Mouse (Mus musculus) liver, embryonic 14.5 days (tissue): ENCODE data around the gene Ercc6l. TPM values are rescaled to one million over a fixed set of nuclear protein-coding genes. Genes with fewer than 3 reads are reported as not detected.

Experiments used
- ATAC-seq: fragments of 200-750 bp; cut with Nextera tagmentation; 2 replicates; pipeline ENCODE4 v1.8.0; 2017; ENCODE audit warnings: moderate number of reproducible peaks, mild to moderate bottlenecking, moderate library complexity; ENCODE audit not compliant: insufficient read depth
- DNase-seq, 3 experiments: peaks; one replicate each; pipeline ENCODE4 v3.0.0-alpha.2; 2012 to 2013; ENCODE audit warnings: low read depth in 3 of 3, low spot score in 3 of 3
- H3K27ac ChIP-seq: fragments of 300-500 bp; sonication (generic); 2 replicates; pipeline ENCODE4 v1.5.1; 2014; ENCODE audit warnings: moderate library complexity, mild to moderate bottlenecking, control low read depth, inconsistent platforms
- H3K27me3 ChIP-seq: fragments of 300-500 bp; sonication (generic); 2 replicates; pipeline ENCODE4 v1.6.1; 2014; ENCODE audit warnings: mild to moderate bottlenecking, low read length, moderate library complexity; ENCODE audit not compliant: control insufficient read depth, insufficient read depth
- H3K36me3 ChIP-seq: fragments of 300-500 bp; sonication (generic); replicated peaks from 2 replicates; pipeline ENCODE4 v1.6.1; 2014; ENCODE audit warnings: low read depth; ENCODE audit not compliant: control insufficient read depth, insufficient read depth
- H3K4me1 ChIP-seq, 2 experiments: fragments of 200-500 bp in 1 of 2; fragments of 300-500 bp in 1 of 2; sonication (generic) in 1 of 2; replicated peaks; 2 replicates each; pipeline ENCODE4 v1.6.1; 2012 to 2014; ENCODE audit warnings: antibody characterized with exemption in 1 of 2, inconsistent platforms in 1 of 2, low read length in 1 of 2; ENCODE audit not compliant: control insufficient read depth in 2 of 2, insufficient read depth in 2 of 2
- H3K4me2 ChIP-seq: fragments of 300-500 bp; sonication (generic); 2 replicates; pipeline ENCODE4 v1.6.1; 2014; ENCODE audit warnings: low read depth, mild to moderate bottlenecking, control low read depth, moderate library complexity
- H3K4me3 ChIP-seq, 2 experiments: fragments of 200-500 bp in 1 of 2; fragments of 300-500 bp in 1 of 2; sonication (generic) in 1 of 2; 2 replicates each; pipeline ENCODE4 v1.5.1; 2012 to 2014; ENCODE audit warnings: low read depth in 2 of 2, low read length in 2 of 2, mild to moderate bottlenecking in 2 of 2, control low read depth in 1 of 2, inconsistent platforms in 1 of 2, moderate library complexity in 1 of 2; ENCODE audit not compliant: insufficient read depth in 1 of 2
- H3K9ac ChIP-seq: fragments of 300-500 bp; sonication (generic); replicated peaks from 2 replicates; pipeline ENCODE4 v1.6.1; 2014; ENCODE audit warnings: mild to moderate bottlenecking, control low read depth, moderate library complexity
- H3K9me3 ChIP-seq: fragments of 300-500 bp; sonication (generic); 2 replicates; pipeline ENCODE4 v1.6.1; 2016; ENCODE audit warnings: low read length, mixed read lengths; ENCODE audit not compliant: control insufficient read depth
- CTCF ChIP-seq: IDR thresholded peaks from 2 replicates; pipeline ENCODE4 v1.5.1; 2016; ENCODE audit warnings: antibody characterized with exemption, low read depth, control low read depth
- EP300 ChIP-seq: IDR thresholded peaks from 2 replicates; pipeline ENCODE4 v1.6.1; 2016; ENCODE audit warnings: antibody characterized with exemption, low read depth
- WGBS: fragments of 180-500 bp; shearing (Covaris S2); extraction: QIAGEN DNeasy Blood & Tissue Kit; methylation state at CpG from one replicate; pipeline ENCODE4 v1.1.7; 2014; ENCODE audit not compliant: insufficient replicate concordance; 5-methylcytosine and 5-hydroxymethylcytosine counted together
- polyA plus RNA-seq, 2 experiments: library from polyadenylated mRNA; depleted of rRNA in 1 of 2; stranded (reverse) in 1 of 2; unstranded in 1 of 2; fragments of >200 nt; fragmentation: Nextera tagmentation in 1 of 2; extraction: Ambion mirVana in 1 of 2; gene quantifications; 2 replicates each; pipeline versions ENCODE4 v1.2.1 to v1.2.3; 2012 to 2014

The Ercc6l gene
- polyA plus RNA-seq, 2 experiments, result 5.3 to 11.1 TPM

- no peaks in the 10 kb centered on the region for H3K27me3 ChIP-seq
- TF ChIP-seq CTCF (no peak), EP300 (no peak)
- no peaks in the 10 kb centered on the region for H3K9me3 ChIP-seq
- H3K27ac ChIP-seq, result no peak overlapping the region
- DNase-seq (no peak), ATAC-seq (no peak)
- no peak overlapping the region for H3K4me3 ChIP-seq
- H3K4me1 ChIP-seq, result peaks cover 2 to 9% of the 10 kb centered on the region in 2 experiments; a peak in 2 of 4 replicates
- H3K9ac ChIP-seq, result no peak overlapping the region
- 62% methylated on average over 1 of the region's 1 CpGs for WGBS
- no peaks in the 10 kb centered on the region for H3K36me3 ChIP-seq
- no peak overlapping the region for H3K4me2 ChIP-seq
These were observed 12.8 kb upstream of the Ercc6l start for GRCm38 (mm10) chrX:102169724-102170123.

GRCm38 (mm10) chrX:102166986-102167385 lies 10.1 kb upstream of the Ercc6l start:
- Histone ChIP-seq H3K9ac (no peak overlapping the region), H3K4me1 (peaks cover 2 to 9% of the 10 kb centered on the region in 2 experiments; a peak in 2 of 4 replicates), H3K27ac (no peak overlapping the region), H3K4me3 (no peak overlapping the region), H3K27me3 (no peaks in the 10 kb centered on the region), H3K4me2 (no peak overlapping the region), H3K36me3 (no peaks in the 10 kb centered on the region), H3K9me3 (no peaks in the 10 kb centered on the region)
- DNase-seq, result no peak
- no peak for ATAC-seq
- TF ChIP-seq EP300, result no peak
- no peak for TF ChIP-seq CTCF
- 46% methylated on average over 6 of the region's 6 CpGs for WGBS

- DNase-seq (no peak), ATAC-seq (no peak)
- WGBS, result 79% methylated on average over 5 of the region's 5 CpGs
- Histone ChIP-seq H3K4me2 (no peak overlapping the region), H3K27ac (no peak overlapping the region), H3K9me3 (no peaks in the 10 kb centered on the region), H3K4me3 (no peak overlapping the region), H3K27me3 (no peaks in the 10 kb centered on the region), H3K4me1 (peaks cover 2 to 9% of the 10 kb centered on the region in 2 experiments; a peak in 2 of 4 replicates), H3K9ac (no peak overlapping the region), H3K36me3 (no peaks in the 10 kb centered on the region)
- TF ChIP-seq EP300 (no peak), CTCF (no peak)
These were observed 9.6 kb upstream of the Ercc6l start for GRCm38 (mm10) chrX:102166521-102166920.

GRCm38 (mm10) chrX:102163529-102163928 lies 6.6 kb upstream of the Ercc6l start:
- ATAC-seq, result no peak
- Histone ChIP-seq H3K4me2 (no peak overlapping the region), H3K9me3 (no peaks in the 10 kb centered on the region), H3K4me1 (no peaks in the 10 kb centered on the region), H3K27ac (no peak overlapping the region), H3K9ac (no peak overlapping the region), H3K4me3 (no peak overlapping the region), H3K27me3 (no peaks in the 10 kb centered on the region), H3K36me3 (no peaks in the 10 kb centered on the region)
- WGBS, result 59% methylated on average over 4 of the region's 4 CpGs
- TF ChIP-seq EP300 (no peak), CTCF (no peak)
- DNase-seq, result no peak

GRCm38 (mm10) chrX:102163096-102163495 lies 6.2 kb upstream of the Ercc6l start:
- DNase-seq (no peak), ATAC-seq (no peak)
- TF ChIP-seq CTCF (peak; percentile 42; the same call in 1 of the 2 replicates), EP300 (no peak)
- no peak overlapping the region for H3K27ac ChIP-seq
- H3K4me2 ChIP-seq, result no peak overlapping the region
- no peaks in the 10 kb centered on the region for H3K9me3 ChIP-seq
- H3K9ac ChIP-seq, result no peak overlapping the region
- H3K4me1 ChIP-seq, result no peaks in the 10 kb centered on the region
- no peaks in the 10 kb centered on the region for H3K27me3 ChIP-seq
- 20% methylated on average over 2 of the region's 2 CpGs for WGBS
- H3K36me3 ChIP-seq, result no peaks in the 10 kb centered on the region
- H3K4me3 ChIP-seq, result no peak overlapping the region
